18 mouse cellular contexts compared by ENCODE assay signal in the genomic region with DNA sequence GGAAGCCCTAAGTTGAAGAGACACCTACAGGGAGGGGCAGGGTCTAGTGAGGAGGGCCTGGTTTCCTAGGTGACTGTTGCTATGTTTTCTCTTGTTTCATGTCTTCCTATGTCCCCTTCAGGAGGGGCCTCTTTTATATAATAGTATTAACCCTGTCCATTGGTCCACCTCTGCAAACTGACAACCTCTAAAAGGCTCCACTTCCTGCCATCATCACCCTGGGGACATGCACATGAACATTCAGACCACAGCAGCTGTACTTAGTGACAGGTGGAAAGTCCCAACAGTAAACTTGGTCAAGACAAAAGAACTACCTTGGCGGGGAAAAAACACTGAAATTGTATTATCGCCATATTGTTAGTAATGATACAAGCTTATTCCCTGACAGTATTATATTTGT.
A peak's percentile ranks its signal among the peaks of the same experiment; 100 is the strongest.
DNase-seq lines count a peak whose midpoint lies in the region; ATAC-seq and TF ChIP-seq lines count a peak whose summit lies in the region.
"Had no signal": no experiment of that assay in that cellular context is flagged by ENCODE, and none has a peak within 500 bp of the region (broad histone marks: within the 10 kb centered on the region; RNA-seq: fewer than 3 reads in every experiment).

No protein-coding gene starts in this region.

- 85% methylated on average over 2 of the region's 2 CpGs for WGBS in hindbrain, postnatal 0 days
- 99% methylated on average over 2 of the region's 2 CpGs for WGBS in forebrain, embryonic 10.5 days

- H3ac ChIP-seq in C2C12 (ENCODE audit: control insufficient read depth, insufficient read length, low read depth) = no peak overlapping the region

- H3K9ac ChIP-seq in hindbrain, postnatal 0 days (replicated peaks; ENCODE audit: low read length) = no peak overlapping the region
- H3K9ac ChIP-seq: embryonic facial prominence, embryonic 15.5 days; hindbrain, embryonic 15.5 days; limb, embryonic 15.5 days had no signal

- no peaks in the 10 kb centered on the region for H3K79me2 ChIP-seq in C2C12 (ENCODE audit: control insufficient read depth, insufficient read depth)

- ATAC-seq in hematopoietic stem cell, adult 5-6 weeks (replicated peaks in 1 of 2; ENCODE audit: insufficient read depth in 1 of 2, low FRiP score in 2 of 2, low TSS enrichment in 1 of 2, low read depth in 1 of 2, poor library complexity in 2 of 2, severe bottlenecking in 2 of 2) = peak; percentile 24 to 35; a peak in 2 of 4 replicates
- peak; percentile 93 for ATAC-seq in neutrophil, adult 5-6 weeks (ENCODE audit: extremely low read depth, insufficient number of reproducible peaks, low FRiP score, poor library complexity, severe bottlenecking)
- ATAC-seq in hindbrain, postnatal 0 days = no peak
- ATAC-seq: midbrain, embryonic 16.5 days had no signal

- H3K4me2 ChIP-seq in hindbrain, postnatal 0 days (ENCODE audit: low read depth, low read length) = no peak overlapping the region
- H3K4me2 ChIP-seq: embryonic facial prominence, embryonic 15.5 days; hindbrain, embryonic 15.5 days; limb, embryonic 15.5 days had no signal

- H3K9me3 ChIP-seq in hindbrain, postnatal 0 days (ENCODE audit: low read length) = no peaks in the 10 kb centered on the region
- no peaks in the 10 kb centered on the region for H3K9me3 ChIP-seq in forebrain, embryonic 10.5 days
- H3K9me3 ChIP-seq: embryonic facial prominence, embryonic 15.5 days; hindbrain, embryonic 15.5 days; limb, embryonic 15.5 days had no signal

- H3K36me3 ChIP-seq in C2C12 (ENCODE audit: control insufficient read depth, insufficient read depth) = no peaks in the 10 kb centered on the region
- no peaks in the 10 kb centered on the region for H3K36me3 ChIP-seq in hindbrain, postnatal 0 days (ENCODE audit: insufficient read depth, low read length)
- no peaks in the 10 kb centered on the region; the same call in 1 of the 2 replicates for H3K36me3 ChIP-seq in forebrain, embryonic 10.5 days (replicated peaks)
- H3K36me3 ChIP-seq: hindbrain, embryonic 15.5 days; limb, embryonic 15.5 days had no signal

- H3K27me3 ChIP-seq in C2C12 (ENCODE audit: control insufficient read depth, insufficient read depth, insufficient read length) = no peaks in the 10 kb centered on the region
- H3K27me3 ChIP-seq in hindbrain, postnatal 0 days (ENCODE audit: insufficient read depth, low read length) = no peaks in the 10 kb centered on the region
- no peaks in the 10 kb centered on the region for H3K27me3 ChIP-seq in forebrain, embryonic 10.5 days (ENCODE audit: poor library complexity, severe bottlenecking)
- H3K27me3 ChIP-seq: embryonic facial prominence, embryonic 15.5 days; hindbrain, embryonic 15.5 days; limb, embryonic 15.5 days had no signal

- H3K4me3 ChIP-seq in C2C12 (ENCODE audit: insufficient read depth, poor library complexity, severe bottlenecking) = no peak overlapping the region
- no peak overlapping the region for H3K4me3 ChIP-seq in hindbrain, postnatal 0 days (ENCODE audit: low read length)
- no peak overlapping the region for H3K4me3 ChIP-seq in forebrain, embryonic 10.5 days
- H3K4me3 ChIP-seq: embryonic facial prominence, embryonic 15.5 days; hindbrain, embryonic 15.5 days; limb, embryonic 15.5 days had no signal

- no peak overlapping the region for H3K27ac ChIP-seq in hindbrain, postnatal 0 days
- no peak overlapping the region for H3K27ac ChIP-seq in forebrain, embryonic 10.5 days
- H3K27ac ChIP-seq: embryonic facial prominence, embryonic 15.5 days; hindbrain, embryonic 15.5 days; limb, embryonic 15.5 days had no signal

- H3K79me3 ChIP-seq in C2C12 (ENCODE audit: low read depth) = no peaks in the 10 kb centered on the region

- TF ChIP-seq CTCF in C2C12 (IDR thresholded peaks at IDR 0.05; ENCODE audit: control insufficient read depth, insufficient read depth, insufficient read length) = no peak
- no peak for TF ChIP-seq CTCF in hindbrain, postnatal 0 days (IDR thresholded peaks at IDR 0.05; ENCODE audit: low read depth)

- no peaks in the 10 kb centered on the region for H3K4me1 ChIP-seq in hindbrain, postnatal 0 days (ENCODE audit: insufficient read depth, low read length)
- peaks cover 18% of the 10 kb centered on the region for H3K4me1 ChIP-seq in forebrain, embryonic 10.5 days
- H3K4me1 ChIP-seq: hindbrain, embryonic 15.5 days; limb, embryonic 15.5 days had no signal

- peak; percentile 30 for DNase-seq in 3T3-L1 (ENCODE audit: low read depth, low spot score)
- no peak for DNase-seq in kidney, postnatal 10 days
- no peak for DNase-seq in hindbrain, postnatal 0 days (ENCODE audit: low spot score)
- DNase-seq in kidney, adult 18-20 months = no peak
- DNase-seq in forebrain, embryonic 10.5 days (ENCODE audit: extremely low spot score, low spot score) = no peak
- DNase-seq: adrenal gland, postnatal 25 days; cerebellum, postnatal 10 days; gastrocnemius, postnatal 14 days; kidney, adult 8-10 months; kidney, postnatal 4 days; lung, adult 18-20 months had no signal

TF ChIP-seq in C2C12, 6 proteins besides CTCF, POLR2A, EP300 and RAD21:
- TF ChIP-seq CEBPB (IDR thresholded peaks at IDR 0.05; ENCODE audit: low read depth) (no peak), MYOG (IDR thresholded peaks at IDR 0.05; ENCODE audit: control insufficient read depth, extremely low read depth, insufficient read length) (no peak), FOSL1 (IDR thresholded peaks at IDR 0.05; ENCODE audit: insufficient read depth, low read length, poor library complexity, severe bottlenecking) (no peak), USF1 (IDR thresholded peaks at IDR 0.05; ENCODE audit: low read depth) (no peak), MYOD1 (IDR thresholded peaks at IDR 0.05; ENCODE audit: control insufficient read depth, insufficient read length, low read depth) (peak; percentile 41)
